Mouse (Mus musculus) intestine, postnatal 0 days (tissue): Measurements from ENCODE around the gene Jarid2. TPM values are rescaled to one million over a fixed set of nuclear protein-coding genes. Genes with fewer than 3 reads are reported as not detected.
"Not testable (repeated sequence)": the region's sequence is repeated elsewhere in the genome, so short reads cannot be mapped to it uniquely, and the experiment has no call there.

Experiments
- ATAC-seq: fragments of 200-750 bp; cut with Nextera tagmentation; 2 replicates; pipeline ENCODE4 v1.8.0; 2017; ENCODE audit warnings: mild to moderate bottlenecking, moderate TSS enrichment, moderate library complexity
- H3K27ac ChIP-seq: fragments of 300-500 bp; sonication (generic); 2 replicates; pipeline ENCODE4 v1.5.1; 2014; ENCODE audit warnings: mild to moderate bottlenecking, low read depth, low read length, moderate library complexity
- H3K27me3 ChIP-seq: fragments of 300-500 bp; sonication (generic); replicated peaks from 2 replicates; pipeline ENCODE4 v1.6.1; 2014; ENCODE audit warnings: low read length, mixed read lengths; ENCODE audit not compliant: control insufficient read depth, insufficient read depth
- H3K36me3 ChIP-seq: fragments of 300-500 bp; sonication (generic); 2 replicates; pipeline ENCODE4 v1.6.1; 2014; ENCODE audit warnings: mild to moderate bottlenecking, moderate library complexity; ENCODE audit not compliant: control insufficient read depth, insufficient read depth
- H3K4me1 ChIP-seq: fragments of 300-500 bp; sonication (generic); replicated peaks from 2 replicates; pipeline ENCODE4 v1.6.1; 2014; ENCODE audit warnings: antibody characterized with exemption, low read length, mixed read lengths; ENCODE audit not compliant: control insufficient read depth, insufficient read depth
- H3K4me2 ChIP-seq: fragments of 300-500 bp; sonication (generic); replicated peaks from 2 replicates; pipeline ENCODE4 v1.6.1; 2014; ENCODE audit warnings: low read depth, mild to moderate bottlenecking, moderate library complexity
- H3K4me3 ChIP-seq: fragments of 300-500 bp; sonication (generic); 2 replicates; pipeline ENCODE4 v1.5.1; 2014; ENCODE audit warnings: low read depth, low read length
- H3K9ac ChIP-seq: fragments of 300-500 bp; sonication (generic); 2 replicates; pipeline ENCODE4 v1.6.1; 2014; ENCODE audit warnings: mild to moderate bottlenecking, low read depth, low read length
- H3K9me3 ChIP-seq: fragments of 300-500 bp; sonication (generic); 2 replicates; pipeline ENCODE4 v1.6.1; 2016; ENCODE audit warnings: mixed run types; ENCODE audit not compliant: control insufficient read depth
- CTCF ChIP-seq: sonication (generic); IDR thresholded peaks from 2 replicates; pipeline ENCODE4 v1.5.1; 2016; ENCODE audit warnings: low read depth, mild to moderate bottlenecking, control low read depth, antibody characterized with exemption, moderate library complexity
- WGBS: fragments of 180-500 bp; shearing (Covaris S2); extraction: QIAGEN DNeasy Blood & Tissue Kit; methylation state at CpG from one replicate; pipeline ENCODE4 v1.1.7; 2014; 5-methylcytosine and 5-hydroxymethylcytosine counted together
- polyA plus RNA-seq: library from polyadenylated mRNA; unstranded; fragments of >200 nt; fragmentation: Nextera tagmentation; extraction: Ambion mirVana; gene quantifications from 2 replicates; pipeline ENCODE4 v1.2.1, GENCODE M21; 2015

Gene Jarid2
- polyA plus RNA-seq, 1 experiment from 2014 or later, result 6.8 TPM

GRCm38 (mm10) chr13:44711882-44712281, 17.4 kb upstream of the Jarid2 start:
- ATAC-seq, result no peak
- Histone ChIP-seq H3K27ac (no peak overlapping the region), H3K9ac (no peak overlapping the region), H3K4me2 (no peak overlapping the region), H3K4me1 (no peaks in the 10 kb centered on the region), H3K4me3 (no peak overlapping the region), H3K9me3 (no peaks in the 10 kb centered on the region), H3K27me3 (no peaks in the 10 kb centered on the region), H3K36me3 (no peaks in the 10 kb centered on the region)
- no peak for TF ChIP-seq CTCF
- WGBS, result 46% methylated on average over 1 of the region's 1 CpGs

GRCm38 (mm10) chr13:44715187-44715885, 13.9 kb upstream of the Jarid2 start:
- H3K27me3 ChIP-seq, result no peaks in the 10 kb centered on the region
- no peak overlapping the region for H3K9ac ChIP-seq
- no peak for TF ChIP-seq CTCF
- H3K4me3 ChIP-seq, result no peak overlapping the region
- H3K36me3 ChIP-seq, result no peaks in the 10 kb centered on the region
- H3K9me3 ChIP-seq, result no peaks in the 10 kb centered on the region
- H3K27ac ChIP-seq, result no peak overlapping the region
- ATAC-seq, result no peak
- H3K4me2 ChIP-seq, result no peak overlapping the region
- no peaks in the 10 kb centered on the region for H3K4me1 ChIP-seq
- 59% methylated on average over 10 of the region's 10 CpGs for WGBS

- ATAC-seq, result no peak
- TF ChIP-seq CTCF, result no peak
- Histone ChIP-seq H3K27me3 (no peaks in the 10 kb centered on the region), H3K9ac (no peak overlapping the region), H3K4me1 (no peaks in the 10 kb centered on the region), H3K4me3 (no peak overlapping the region), H3K9me3 (no peaks in the 10 kb centered on the region), H3K27ac (no peak overlapping the region), H3K4me2 (no peak overlapping the region), H3K36me3 (no peaks in the 10 kb centered on the region)
- 95% methylated on average over 9 of the region's 9 CpGs for WGBS
Measured at GRCm38 (mm10) chr13:44717838-44718237, 11.4 kb upstream of the Jarid2 start.

GRCm38 (mm10) chr13:44718465-44718864, 10.8 kb upstream of the Jarid2 start:
- not testable (repeated sequence) for H3K27me3 ChIP-seq, H3K27ac ChIP-seq, H3K4me1 ChIP-seq, H3K4me2 ChIP-seq, H3K4me3 ChIP-seq, H3K9me3 ChIP-seq, H3K36me3 ChIP-seq, H3K9ac ChIP-seq, ATAC-seq
- 94% methylated on average over 5 of the region's 5 CpGs for WGBS

GRCm38 (mm10) chr13:44720094-44720493, 9.2 kb upstream of the Jarid2 start:
- Histone ChIP-seq H3K9me3 (no peaks in the 10 kb centered on the region), H3K9ac (no peak overlapping the region), H3K27me3 (no peaks in the 10 kb centered on the region), H3K4me2 (no peak overlapping the region), H3K36me3 (no peaks in the 10 kb centered on the region), H3K4me1 (no peaks in the 10 kb centered on the region), H3K4me3 (no peak overlapping the region), H3K27ac (no peak overlapping the region)
- 65% methylated on average over 1 of the region's 1 CpGs for WGBS
- TF ChIP-seq CTCF, result no peak
- ATAC-seq, result no peak

- no peaks in the 10 kb centered on the region for H3K9me3 ChIP-seq
- 56% methylated on average over 5 of the region's 5 CpGs for WGBS
- H3K9ac ChIP-seq, result no peak overlapping the region
- no peak overlapping the region for H3K27ac ChIP-seq
- ATAC-seq, result no peak
- no peaks in the 10 kb centered on the region for H3K4me1 ChIP-seq
- no peak for TF ChIP-seq CTCF
- H3K36me3 ChIP-seq, result no peaks in the 10 kb centered on the region
- H3K4me3 ChIP-seq, result no peak overlapping the region
- no peaks in the 10 kb centered on the region for H3K27me3 ChIP-seq
- no peak overlapping the region for H3K4me2 ChIP-seq
Measured at GRCm38 (mm10) chr13:44721891-44722547, 7.3 kb upstream of the Jarid2 start.

- H3K9me3 ChIP-seq, H3K36me3 ChIP-seq, H3K27ac ChIP-seq, H3K27me3 ChIP-seq, H3K9ac ChIP-seq, H3K4me2 ChIP-seq, ATAC-seq, H3K4me3 ChIP-seq, H3K4me1 ChIP-seq: not testable (repeated sequence)
- 91% methylated on average over 9 of the region's 9 CpGs for WGBS
Measured at GRCm38 (mm10) chr13:44723522-44723921, 5.8 kb upstream of the Jarid2 start.
